Mouse (Mus musculus): ENCODE data around the gene Plppr1. TPM values are rescaled to one million over a fixed set of nuclear protein-coding genes. Genes with fewer than 3 reads are reported as not detected.
"Not testable (repeated sequence)": the region's sequence is repeated elsewhere in the genome, so short reads cannot be mapped to it uniquely, and the experiment has no call there.

Plppr1 gene
- total and polyA plus RNA-seq, 2 experiments from 2014 or later: 41.0 to 54.6 TPM

DNA sequence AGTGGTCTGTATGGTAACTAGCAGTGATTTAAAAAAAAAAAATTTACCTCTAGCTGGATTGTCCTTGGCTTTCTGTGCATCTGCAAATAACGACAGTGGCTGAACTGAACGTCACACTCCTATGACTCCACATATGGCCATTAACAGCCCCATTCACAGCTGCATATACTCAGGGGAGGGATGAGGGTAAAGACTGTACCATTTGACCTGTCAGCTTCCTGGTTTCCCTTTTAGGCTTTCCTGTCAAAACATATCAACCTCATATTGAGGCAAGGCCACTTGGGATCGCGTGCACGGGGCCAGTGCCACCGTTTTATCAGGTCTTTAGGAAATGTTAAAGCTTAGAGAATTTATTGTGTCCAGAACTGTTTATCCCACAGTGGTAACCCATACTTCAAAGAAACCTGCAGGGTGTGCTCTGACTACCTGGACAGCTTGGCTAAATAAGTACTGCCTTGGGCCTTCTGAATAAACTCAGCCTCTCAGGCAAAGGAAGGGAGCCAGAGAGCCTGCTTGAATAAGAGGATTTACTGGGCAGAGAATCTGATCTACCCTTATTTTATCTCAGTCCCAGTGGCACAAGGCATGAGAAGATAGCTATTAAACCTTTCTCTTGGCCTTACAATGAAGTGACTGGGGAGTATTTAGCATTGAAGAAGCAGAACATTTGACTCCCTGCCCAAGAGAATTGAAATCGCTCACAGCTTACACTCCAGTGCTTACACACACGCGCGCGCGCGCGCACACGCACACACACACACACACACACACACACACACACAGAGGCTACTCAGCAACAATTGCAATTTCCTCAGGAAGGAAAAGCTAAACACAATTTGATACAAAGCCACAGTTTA lies 226.5 kb downstream of the Plppr1 start:
- peak; percentile 69 for ATAC-seq (ENCODE audit: low FRiP score)

DNA sequence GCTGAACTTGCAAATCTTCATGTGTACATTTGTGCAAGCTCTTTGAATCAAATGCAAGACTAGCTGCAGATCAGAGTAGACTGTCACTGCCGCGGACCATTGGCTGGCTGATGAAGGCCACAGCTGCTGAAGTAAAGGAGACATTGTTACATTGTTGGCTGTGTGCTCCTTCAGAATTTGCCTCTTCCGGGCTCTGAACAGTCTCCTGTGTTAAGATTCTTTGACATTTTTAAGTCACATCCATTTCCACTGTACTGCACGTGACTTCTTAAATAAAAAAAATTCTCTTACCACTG lies 227.1 kb downstream of the Plppr1 start:
- H3K4me1 ChIP-seq (ENCODE audit: insufficient read depth, low read length): no peaks in the 10 kb centered on the region
- H3K36me3 ChIP-seq (ENCODE audit: insufficient read depth, low read length): no peaks in the 10 kb centered on the region
- H3K9ac ChIP-seq (replicated peaks; ENCODE audit: low read length, poor library complexity, severe bottlenecking): no peak overlapping the region
- H3K27ac ChIP-seq (ENCODE audit: low read depth, low read length): peak overlapping the region; percentile 67; the same call in 1 of the 2 replicates
- WGBS: 49% methylated on average over 4 of the region's 4 CpGs
- no peaks in the 10 kb centered on the region for H3K27me3 ChIP-seq (ENCODE audit: insufficient read depth, low read length)
- H3K9me3 ChIP-seq (ENCODE audit: low read length): no peaks in the 10 kb centered on the region
- H3K4me3 ChIP-seq (ENCODE audit: low read depth, low read length): no peak overlapping the region
- DNase-seq (ENCODE audit: low spot score) (peak; percentile 51), ATAC-seq (ENCODE audit: low FRiP score) (no peak; the same call in 1 of the 2 replicates)
- H3K4me2 ChIP-seq (ENCODE audit: low read depth, low read length, poor library complexity, severe bottlenecking): peak overlapping the region; percentile 18; the same call in 1 of the 2 replicates
- TF ChIP-seq CTCF (IDR thresholded peaks at IDR 0.05): no peak

More for the DNA sequence above, 226.5 kb downstream of the Plppr1 start:
- Histone ChIP-seq H3K27ac (ENCODE audit: low read depth, low read length) (peak overlapping the region; percentile 67), H3K27me3 (ENCODE audit: insufficient read depth, low read length) (no peaks in the 10 kb centered on the region), H3K4me1 (ENCODE audit: insufficient read depth, low read length) (no peaks in the 10 kb centered on the region), H3K36me3 (ENCODE audit: insufficient read depth, low read length) (no peaks in the 10 kb centered on the region), H3K9ac (replicated peaks; ENCODE audit: low read length, poor library complexity, severe bottlenecking) (no peak overlapping the region), H3K4me3 (ENCODE audit: low read depth, low read length) (no peak overlapping the region), H3K9me3 (ENCODE audit: low read length) (no peaks in the 10 kb centered on the region), H3K4me2 (ENCODE audit: low read depth, low read length, poor library complexity, severe bottlenecking) (peak overlapping the region; percentile 18; the same call in 1 of the 2 replicates)
- TF ChIP-seq CTCF (IDR thresholded peaks at IDR 0.05): no peak
- DNase-seq (ENCODE audit: low spot score): peak; percentile 56
- WGBS: 32% methylated on average over 15 of the region's 15 CpGs

DNA sequence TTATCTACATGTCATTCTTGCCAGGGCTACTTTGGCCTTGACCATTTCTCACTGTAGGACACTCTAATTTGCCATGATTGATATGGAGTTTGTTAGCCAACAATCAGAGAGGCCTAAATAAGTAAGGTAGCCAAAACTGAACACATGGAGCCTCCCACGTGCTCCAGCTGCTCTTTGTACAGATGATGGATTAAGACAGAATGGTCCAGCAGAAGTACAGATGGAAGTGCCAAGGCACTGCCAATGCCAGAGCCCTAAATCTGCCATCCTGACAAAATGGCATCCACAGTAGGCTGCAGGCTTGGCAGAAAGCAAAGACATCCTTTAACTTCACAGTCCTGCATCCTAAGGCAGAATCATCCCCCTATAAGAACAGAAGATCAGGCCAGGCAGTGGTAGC lies 237.4 kb downstream of the Plppr1 start:
- Histone ChIP-seq H3K4me2 (ENCODE audit: low read depth, low read length, poor library complexity, severe bottlenecking) (no peak overlapping the region), H3K27me3 (ENCODE audit: insufficient read depth, low read length) (no peaks in the 10 kb centered on the region), H3K27ac (ENCODE audit: low read depth, low read length) (no peak overlapping the region), H3K4me1 (ENCODE audit: insufficient read depth, low read length) (no peaks in the 10 kb centered on the region), H3K9me3 (ENCODE audit: low read length) (no peaks in the 10 kb centered on the region), H3K36me3 (ENCODE audit: insufficient read depth, low read length) (no peaks in the 10 kb centered on the region), H3K4me3 (ENCODE audit: low read depth, low read length) (no peak overlapping the region), H3K9ac (replicated peaks; ENCODE audit: low read length, poor library complexity, severe bottlenecking) (no peak overlapping the region)
- DNase-seq (ENCODE audit: low spot score) (peak; percentile 40), ATAC-seq (ENCODE audit: low FRiP score) (no peak)
- WGBS: 61% methylated on average over 1 of the region's 1 CpGs
- TF ChIP-seq CTCF (IDR thresholded peaks at IDR 0.05): no peak

GRCm38 (mm10) chr4:49299576-49299975 lies 240.5 kb downstream of the Plppr1 start:
- Histone ChIP-seq H3K4me1 (ENCODE audit: insufficient read depth, low read length) (no peaks in the 10 kb centered on the region), H3K4me3 (ENCODE audit: low read depth, low read length) (no peak overlapping the region), H3K4me2 (ENCODE audit: low read depth, low read length, poor library complexity, severe bottlenecking) (no peak overlapping the region), H3K27me3 (ENCODE audit: insufficient read depth, low read length) (no peaks in the 10 kb centered on the region), H3K9me3 (ENCODE audit: low read length) (no peaks in the 10 kb centered on the region), H3K36me3 (ENCODE audit: insufficient read depth, low read length) (no peaks in the 10 kb centered on the region), H3K9ac (replicated peaks; ENCODE audit: low read length, poor library complexity, severe bottlenecking) (no peak overlapping the region), H3K27ac (ENCODE audit: low read depth, low read length) (no peak overlapping the region)
- WGBS: 34% methylated on average over 1 of the region's 1 CpGs
- peak; percentile 33 for DNase-seq (ENCODE audit: low spot score)
- no peak for ATAC-seq (ENCODE audit: low FRiP score)
- 0 out of 2 replicates have a peak, but pooled peaks have one; percentile 3 for TF ChIP-seq CTCF (IDR thresholded peaks at IDR 0.05)

DNA sequence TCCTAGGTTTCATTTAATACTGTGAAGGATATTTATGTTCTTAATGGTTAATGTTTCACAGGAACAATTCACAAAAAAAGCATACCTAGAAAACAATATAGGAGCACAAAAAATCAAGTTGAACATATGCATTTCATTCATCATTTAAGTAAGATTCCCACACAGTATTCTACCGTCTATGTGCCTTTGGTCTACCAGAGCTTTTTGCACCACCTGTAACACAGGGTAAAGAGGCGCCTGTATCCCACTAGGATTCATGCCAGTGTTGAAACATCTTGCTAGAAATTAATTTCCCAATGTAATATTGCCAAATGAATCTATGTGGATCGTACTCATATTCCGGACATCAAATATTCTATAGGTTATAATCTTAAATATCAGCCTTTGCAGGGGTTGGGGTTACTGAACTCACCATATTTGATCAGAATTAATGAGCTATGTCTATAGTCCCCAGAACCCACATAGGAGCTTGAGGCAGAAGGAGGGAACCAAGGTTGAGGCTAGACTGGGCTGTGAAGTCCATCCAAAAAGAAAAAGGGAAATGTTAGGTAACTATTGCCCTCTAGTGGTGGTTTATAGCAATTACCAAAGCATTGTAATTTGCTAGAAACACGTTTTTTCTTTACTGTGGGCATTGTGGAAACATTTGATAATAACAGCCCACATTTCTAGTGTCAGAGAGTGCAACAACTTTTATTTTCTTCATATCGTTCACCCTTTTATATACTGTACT lies 263.0 kb downstream of the Plppr1 start:
- ATAC-seq (ENCODE audit: low FRiP score) (peak; percentile 70; the same call in 1 of the 2 replicates), DNase-seq (ENCODE audit: low spot score) (peak; percentile 79)
- 53% methylated on average over 6 of the region's 6 CpGs for WGBS
- Histone ChIP-seq H3K36me3 (ENCODE audit: insufficient read depth, low read length) (no peaks in the 10 kb centered on the region), H3K27me3 (ENCODE audit: insufficient read depth, low read length) (no peaks in the 10 kb centered on the region), H3K9ac (replicated peaks; ENCODE audit: low read length, poor library complexity, severe bottlenecking) (no peak overlapping the region), H3K4me3 (ENCODE audit: low read depth, low read length) (no peak overlapping the region), H3K4me1 (ENCODE audit: insufficient read depth, low read length) (no peaks in the 10 kb centered on the region), H3K9me3 (ENCODE audit: low read length) (no peaks in the 10 kb centered on the region), H3K27ac (ENCODE audit: low read depth, low read length) (no peak overlapping the region), H3K4me2 (ENCODE audit: low read depth, low read length, poor library complexity, severe bottlenecking) (no peak overlapping the region)
- peak; percentile 90 for TF ChIP-seq CTCF (IDR thresholded peaks at IDR 0.05)

- ATAC-seq (ENCODE audit: low FRiP score); H3K9me3 ChIP-seq (ENCODE audit: low read length); H3K4me3 ChIP-seq (ENCODE audit: low read depth, low read length); H3K27ac ChIP-seq (ENCODE audit: low read depth, low read length); DNase-seq (ENCODE audit: low spot score); H3K36me3 ChIP-seq (ENCODE audit: insufficient read depth, low read length); H3K27me3 ChIP-seq (ENCODE audit: insufficient read depth, low read length); H3K9ac ChIP-seq (replicated peaks; ENCODE audit: low read length, poor library complexity, severe bottlenecking); H3K4me1 ChIP-seq (ENCODE audit: insufficient read depth, low read length); H3K4me2 ChIP-seq (ENCODE audit: low read depth, low read length, poor library complexity, severe bottlenecking): not testable (repeated sequence)
- 90% methylated on average over 3 of the region's 4 CpGs for WGBS
These were observed 278.9 kb downstream of the Plppr1 start for GRCm38 (mm10) chr4:49337949-49338348.

GRCm38 (mm10) chr4:49340091-49340490 lies 281.0 kb downstream of the Plppr1 start:
- H3K9me3 ChIP-seq (ENCODE audit: low read length); H3K4me3 ChIP-seq (ENCODE audit: low read depth, low read length); H3K27me3 ChIP-seq (ENCODE audit: insufficient read depth, low read length); DNase-seq (ENCODE audit: low spot score); ATAC-seq (ENCODE audit: low FRiP score); H3K36me3 ChIP-seq (ENCODE audit: insufficient read depth, low read length); H3K4me2 ChIP-seq (ENCODE audit: low read depth, low read length, poor library complexity, severe bottlenecking); H3K27ac ChIP-seq (ENCODE audit: low read depth, low read length); H3K9ac ChIP-seq (replicated peaks; ENCODE audit: low read length, poor library complexity, severe bottlenecking); H3K4me1 ChIP-seq (ENCODE audit: insufficient read depth, low read length): not testable (repeated sequence)
- 83% methylated on average over 3 of the region's 3 CpGs for WGBS

DNA sequence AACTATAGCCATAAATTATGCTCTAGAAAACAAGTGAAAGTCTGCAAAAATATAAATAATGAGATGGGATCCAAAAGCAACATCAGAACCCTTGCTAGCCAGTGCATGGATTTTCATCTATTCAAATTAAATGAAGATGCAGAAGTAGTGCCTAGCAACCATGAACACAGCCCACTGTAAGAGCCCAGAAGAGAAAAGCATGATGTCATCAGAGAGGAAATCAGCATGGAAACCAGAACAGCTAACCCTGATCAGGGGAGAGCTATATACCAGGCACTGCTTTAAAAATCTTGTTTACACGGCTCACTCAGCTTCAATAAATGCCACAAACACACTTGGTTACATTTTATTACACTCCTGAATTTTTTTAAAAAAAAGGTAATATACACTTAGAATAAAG lies 288.9 kb downstream of the Plppr1 start:
- not testable (repeated sequence) for H3K4me2 ChIP-seq (ENCODE audit: low read depth, low read length, poor library complexity, severe bottlenecking); H3K27me3 ChIP-seq (ENCODE audit: insufficient read depth, low read length); ATAC-seq (ENCODE audit: low FRiP score); H3K4me3 ChIP-seq (ENCODE audit: low read depth, low read length); H3K9me3 ChIP-seq (ENCODE audit: low read length); DNase-seq (ENCODE audit: low spot score); H3K27ac ChIP-seq (ENCODE audit: low read depth, low read length); H3K36me3 ChIP-seq (ENCODE audit: insufficient read depth, low read length); H3K9ac ChIP-seq (replicated peaks; ENCODE audit: low read length, poor library complexity, severe bottlenecking); H3K4me1 ChIP-seq (ENCODE audit: insufficient read depth, low read length)
- 67% methylated on average over 1 of the region's 1 CpGs for WGBS
